Mouse (Mus musculus): ENCODE data around the gene Myo7a.

DNA sequence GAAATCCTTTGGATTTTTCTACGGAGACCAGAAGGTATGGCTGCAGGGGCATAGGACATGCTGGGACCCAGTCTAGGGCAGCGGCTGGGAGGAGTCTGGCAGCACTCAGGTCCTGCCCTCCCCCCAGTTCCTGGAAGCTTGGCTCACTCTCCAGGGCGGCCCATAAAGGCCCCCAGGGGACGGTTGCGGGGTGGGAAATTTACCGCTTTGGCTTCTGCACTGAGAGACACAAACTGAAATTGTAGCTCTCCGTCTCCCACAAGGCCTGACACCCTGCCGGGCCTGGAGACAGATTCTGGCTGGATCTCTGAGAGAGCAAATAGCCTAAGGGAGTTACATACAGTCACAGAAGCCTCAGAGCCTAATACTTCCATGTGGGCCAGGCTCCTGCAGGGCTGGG is 33.1 kb upstream of the Myo7a start:
- TF ChIP-seq POLR2A (IDR thresholded peaks at IDR 0.05; ENCODE audit: control insufficient read depth, low read depth, low read length) (no peak), CTCF (IDR thresholded peaks at IDR 0.05; ENCODE audit: control insufficient read depth, insufficient read depth, insufficient replicate concordance, low read depth, low read length) (no peak)
